ENCODE assay signal across 10 mouse cellular contexts in the genomic region with DNA sequence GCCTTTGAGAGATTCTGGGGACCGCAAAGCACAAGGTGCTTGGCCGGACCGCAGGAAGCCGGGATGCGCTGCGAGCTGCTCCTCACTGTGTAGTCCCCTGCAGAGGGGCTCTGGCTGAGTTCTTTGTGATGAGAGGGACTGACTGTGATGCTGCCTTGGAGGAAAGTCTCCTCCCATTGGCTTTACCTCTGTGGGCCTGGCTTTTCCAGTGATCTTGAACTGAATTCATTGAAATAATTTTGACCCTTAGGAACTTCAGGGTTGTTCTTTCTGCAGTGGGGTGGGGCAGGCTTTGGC. TPM values are rescaled to one million over a fixed set of nuclear protein-coding genes. Genes with fewer than 3 reads are reported as not detected.
A peak's percentile ranks its signal among the peaks of the same experiment; 100 is the strongest.
DNase-seq lines count a peak whose midpoint lies in the region; ATAC-seq lines count a peak whose summit lies in the region.
"Had no signal": no experiment of that assay in that cellular context is flagged by ENCODE, and none has a peak within 500 bp of the region (broad histone marks: within the 10 kb centered on the region; RNA-seq: fewer than 3 reads in every experiment).

No protein-coding gene starts in this region.

- WGBS in hindbrain, embryonic 13.5 days: 18% methylated on average over 6 of the region's 6 CpGs
- 17% methylated on average over 6 of the region's 6 CpGs for WGBS in hindbrain, embryonic 12.5 days
- 22% methylated on average over 6 of the region's 6 CpGs for WGBS in forebrain, embryonic 16.5 days
- 13% methylated on average over 6 of the region's 6 CpGs for WGBS in midbrain, embryonic 14.5 days

- H3K27me3 ChIP-seq in hindbrain, embryonic 13.5 days: peaks cover 65% of the 10 kb centered on the region
- H3K27me3 ChIP-seq in hindbrain, embryonic 12.5 days: peaks cover 42% of the 10 kb centered on the region
- H3K27me3 ChIP-seq in forebrain, embryonic 16.5 days (replicated peaks; ENCODE audit: control insufficient read depth, insufficient read depth, low read length): peaks cover 16% of the 10 kb centered on the region
- peaks cover 37% of the 10 kb centered on the region for H3K27me3 ChIP-seq in midbrain, embryonic 14.5 days (ENCODE audit: control insufficient read depth, insufficient read depth, low read length)

- H3K27ac ChIP-seq in hindbrain, embryonic 13.5 days: no peak overlapping the region
- H3K27ac ChIP-seq in hindbrain, embryonic 12.5 days: no peak overlapping the region
- no peak overlapping the region for H3K27ac ChIP-seq in forebrain, embryonic 16.5 days (ENCODE audit: low read length)
- no peak overlapping the region for H3K27ac ChIP-seq in midbrain, embryonic 14.5 days (replicated peaks; ENCODE audit: low read depth, low read length)

- no peak overlapping the region for H3K4me3 ChIP-seq in hindbrain, embryonic 13.5 days
- no peak overlapping the region for H3K4me3 ChIP-seq in hindbrain, embryonic 12.5 days
- peak overlapping the region; percentile 69 for H3K4me3 ChIP-seq in forebrain, embryonic 16.5 days (replicated peaks; ENCODE audit: low read length)
- no peak overlapping the region for H3K4me3 ChIP-seq in midbrain, embryonic 14.5 days (replicated peaks; ENCODE audit: low read depth, low read length)

- H3K4me1 ChIP-seq in hindbrain, embryonic 13.5 days (replicated peaks): peaks cover 23% of the 10 kb centered on the region
- H3K4me1 ChIP-seq in hindbrain, embryonic 12.5 days: peaks cover 19% of the 10 kb centered on the region
- peaks cover 24% of the 10 kb centered on the region for H3K4me1 ChIP-seq in forebrain, embryonic 16.5 days (replicated peaks; ENCODE audit: control insufficient read depth, insufficient read depth, low read length)
- H3K4me1 ChIP-seq in midbrain, embryonic 14.5 days (ENCODE audit: control insufficient read depth, insufficient read depth, low read length): peaks cover 14% of the 10 kb centered on the region

- H3K4me2 ChIP-seq in hindbrain, embryonic 13.5 days: peak overlapping the region; percentile 89
- no peak overlapping the region for H3K4me2 ChIP-seq in hindbrain, embryonic 12.5 days (replicated peaks)
- peak overlapping the region; percentile 99 for H3K4me2 ChIP-seq in forebrain, embryonic 16.5 days (ENCODE audit: low read length)
- peak overlapping the region; percentile 99 for H3K4me2 ChIP-seq in midbrain, embryonic 14.5 days (ENCODE audit: low read length)

- ATAC-seq in hindbrain, embryonic 13.5 days (ENCODE audit: low FRiP score): no peak
- no peak for ATAC-seq in hindbrain, embryonic 12.5 days (ENCODE audit: low FRiP score)
- no peak for ATAC-seq in forebrain, embryonic 16.5 days
- ATAC-seq in midbrain, embryonic 14.5 days (ENCODE audit: low FRiP score, low TSS enrichment): no peak

- no peaks in the 10 kb centered on the region for H3K9me3 ChIP-seq in hindbrain, embryonic 13.5 days
- H3K9me3 ChIP-seq in hindbrain, embryonic 12.5 days (replicated peaks): no peaks in the 10 kb centered on the region
- no peaks in the 10 kb centered on the region for H3K9me3 ChIP-seq in forebrain, embryonic 16.5 days (ENCODE audit: control insufficient read depth, low read length)
- H3K9me3 ChIP-seq in midbrain, embryonic 14.5 days (ENCODE audit: control insufficient read depth, low read length): no peaks in the 10 kb centered on the region

- peak; percentile 34 for DNase-seq in MN1 (ENCODE audit: low spot score)
- no peak for DNase-seq in midbrain, embryonic 14.5 days
- no peak for DNase-seq in spleen, postnatal 36 days (ENCODE audit: low spot score in 2 of 2)
- DNase-seq in spleen, postnatal 14 days (ENCODE audit: low spot score in 2 of 2): no peak
- no peak for DNase-seq in urinary bladder, postnatal 10 days (ENCODE audit: low spot score)
- DNase-seq: thymus, postnatal 4 days had no signal

- H3K36me3 ChIP-seq in hindbrain, embryonic 13.5 days: no peaks in the 10 kb centered on the region
- no peaks in the 10 kb centered on the region for H3K36me3 ChIP-seq in hindbrain, embryonic 12.5 days
- H3K36me3 ChIP-seq in forebrain, embryonic 16.5 days (ENCODE audit: control insufficient read depth, insufficient read depth): no peaks in the 10 kb centered on the region
- H3K36me3 ChIP-seq in midbrain, embryonic 14.5 days (ENCODE audit: control insufficient read depth, insufficient read depth, low read length): no peaks in the 10 kb centered on the region
- H3K36me3 ChIP-seq: G1E had no signal

- no peak overlapping the region for H3K9ac ChIP-seq in hindbrain, embryonic 13.5 days
- no peak overlapping the region for H3K9ac ChIP-seq in hindbrain, embryonic 12.5 days
- H3K9ac ChIP-seq in forebrain, embryonic 16.5 days (replicated peaks; ENCODE audit: low read depth, low read length): 0 out of 2 replicates have a peak overlapping the region, but pooled peaks have one; percentile 19
- H3K9ac ChIP-seq in midbrain, embryonic 14.5 days (replicated peaks; ENCODE audit: low read length): no peak overlapping the region

RNA-seq across cellular contexts. Expression of a gene that starts 1.6 kb away (rescaled TPM):
- 1.5 and 1.9 TPM in 2 replicates for polyA plus RNA-seq in hindbrain, embryonic 13.5 days (2015; fragmentation: Nextera tagmentation; extraction: Ambion mirVana)
- polyA plus RNA-seq in hindbrain, embryonic 12.5 days (2016; fragmentation: Nextera tagmentation; extraction: Ambion mirVana): 1.6 and 2.3 TPM in 2 replicates
- polyA plus RNA-seq in forebrain, embryonic 16.5 days (2015; fragmentation: Nextera tagmentation; extraction: Ambion mirVana): 10.0 and 11.1 TPM in 2 replicates
- polyA plus RNA-seq in midbrain, embryonic 14.5 days (2014; fragmentation: Nextera tagmentation; extraction: Ambion mirVana): 1.6 and 2.1 TPM in 2 replicates
- polyA plus RNA-seq: G1E had no signal
